12 mouse cellular contexts compared by ENCODE assay signal in genomic region chr6:86210017-86210408, GRCm38 (mm10). TPM values are rescaled to one million over a fixed set of nuclear protein-coding genes. Genes with fewer than 3 reads are reported as not detected.
DNase-seq lines count a peak whose midpoint lies in the region; ATAC-seq and TF ChIP-seq lines count a peak whose summit lies in the region.
"Had no signal": no experiment of that assay in that cellular context is flagged by ENCODE, and none has a peak within 500 bp of the region (broad histone marks: within the 10 kb centered on the region; RNA-seq: fewer than 3 reads in every experiment).

No protein-coding gene starts in this region.

- 23% methylated on average over 6 of the region's 6 CpGs for WGBS in kidney, postnatal 0 days
- 31% methylated on average over 6 of the region's 6 CpGs for WGBS in embryonic facial prominence, embryonic 14.5 days

- no peak for ATAC-seq in kidney, postnatal 0 days (replicated peaks; ENCODE audit: low FRiP score, low read depth)
- 0 out of 2 replicates have a peak, but pooled peaks have one; percentile 50 for ATAC-seq in embryonic facial prominence, embryonic 14.5 days (ENCODE audit: low read depth)
- peak; percentile 64 for ATAC-seq in megakaryocyte progenitor cell, adult 5-6 weeks (replicated peaks; ENCODE audit: poor library complexity)
- ATAC-seq: intestine, embryonic 16.5 days had no signal

- no peak for TF ChIP-seq CTCF in kidney, postnatal 0 days (IDR thresholded peaks at IDR 0.05; ENCODE audit: low read depth)
- no peak for TF ChIP-seq CTCF in cortical plate, adult 2 months (IDR thresholded peaks at IDR 0.05; ENCODE audit: extremely low read depth, insufficient read depth, low read length)

- H3K9ac ChIP-seq in kidney, postnatal 0 days (ENCODE audit: low read depth, low read length) = no peak overlapping the region
- no peak overlapping the region for H3K9ac ChIP-seq in embryonic facial prominence, embryonic 14.5 days (ENCODE audit: low read depth, low read length)

- no peak for TF ChIP-seq POLR2A in cortical plate, adult 2 months (IDR thresholded peaks at IDR 0.05; ENCODE audit: extremely low read depth, insufficient read depth, low read length)

- H3K27ac ChIP-seq in kidney, postnatal 0 days = no peak overlapping the region
- peak overlapping the region; percentile 24; the same call in 1 of the 2 replicates for H3K27ac ChIP-seq in cortical plate, adult 2 months (ENCODE audit: insufficient read depth, low read length)
- peak overlapping the region; percentile 34 for H3K27ac ChIP-seq in embryonic facial prominence, embryonic 14.5 days (replicated peaks; ENCODE audit: low read depth, low read length)

- H3K9me3 ChIP-seq in kidney, postnatal 0 days (replicated peaks; ENCODE audit: low read length) = no peaks in the 10 kb centered on the region
- H3K9me3 ChIP-seq in embryonic facial prominence, embryonic 14.5 days (ENCODE audit: control insufficient read depth, low read length) = no peaks in the 10 kb centered on the region
- H3K9me3 ChIP-seq: G1E had no signal

- peaks cover 12% of the 10 kb centered on the region for H3K4me1 ChIP-seq in kidney, postnatal 0 days (replicated peaks; ENCODE audit: insufficient read depth, low read length)
- peaks cover 7% of the 10 kb centered on the region for H3K4me1 ChIP-seq in cortical plate, adult 2 months (ENCODE audit: control insufficient read depth, insufficient read depth, low read length)
- H3K4me1 ChIP-seq in embryonic facial prominence, embryonic 14.5 days (ENCODE audit: control insufficient read depth, insufficient read depth, low read length) = peaks cover 14% of the 10 kb centered on the region

- no peaks in the 10 kb centered on the region for H3K27me3 ChIP-seq in kidney, postnatal 0 days (ENCODE audit: insufficient read depth, low read length)
- H3K27me3 ChIP-seq in embryonic facial prominence, embryonic 14.5 days (replicated peaks; ENCODE audit: control insufficient read depth, insufficient read depth, low read length) = no peaks in the 10 kb centered on the region

- H3K4me2 ChIP-seq in kidney, postnatal 0 days (ENCODE audit: low read length) = peak overlapping the region; percentile 48
- H3K4me2 ChIP-seq in embryonic facial prominence, embryonic 14.5 days (ENCODE audit: low read depth, low read length) = peak overlapping the region; percentile 45

- DNase-seq in kidney, postnatal 0 days (ENCODE audit: low spot score) = no peak
- DNase-seq in kidney, postnatal 36 days = no peak
- DNase-seq in embryonic facial prominence, embryonic 14.5 days (ENCODE audit: low spot score) = peak; percentile 29
- no peak for DNase-seq in embryo, embryonic 9.5 days (ENCODE audit: extremely low spot score)
- DNase-seq in kidney, postnatal 14 days = no peak
- DNase-seq in adrenal gland, adult (ENCODE audit: inconsistent age in 2 of 2, low spot score in 1 of 2) = no peak
- DNase-seq: adrenal gland, postnatal 10 days; cerebellum, postnatal 36 days had no signal

- H3K4me3 ChIP-seq in kidney, postnatal 0 days (replicated peaks; ENCODE audit: low read depth, low read length) = no peak overlapping the region
- no peak overlapping the region for H3K4me3 ChIP-seq in cortical plate, adult 2 months (ENCODE audit: insufficient read depth, low read length)
- 0 out of 2 replicates have a peak overlapping the region, but pooled peaks have one; percentile 10 for H3K4me3 ChIP-seq in embryonic facial prominence, embryonic 14.5 days (ENCODE audit: low read depth, low read length)

- H3K36me3 ChIP-seq in kidney, postnatal 0 days (ENCODE audit: insufficient read depth, low read length) = no peaks in the 10 kb centered on the region
- no peaks in the 10 kb centered on the region for H3K36me3 ChIP-seq in embryonic facial prominence, embryonic 14.5 days (ENCODE audit: control insufficient read depth, insufficient read depth, low read length)

RNA-seq across cellular contexts. Expression of gene Tgfa, which starts 15.0 kb away (rescaled TPM):
- 5.7 and 6.1 TPM in 2 replicates for polyA plus RNA-seq in kidney, postnatal 0 days (2015; fragmentation: Nextera tagmentation; extraction: Ambion mirVana)
- 14.0 and 18.6 TPM in 2 replicates for polyA plus RNA-seq in cortical plate, adult 2 months (2012; rRNA removed)
- 4.5 and 5.2 TPM in 2 replicates for polyA plus RNA-seq in embryonic facial prominence, embryonic 14.5 days (2014; fragmentation: Nextera tagmentation; extraction: Ambion mirVana)
- 0.52 and 0.71 TPM in 2 replicates for total RNA-seq in megakaryocyte progenitor cell, adult 5-6 weeks (2015)
- 0.20 TPM in 1 of 2 replicates, not detected in the other for total RNA-seq in megakaryocyte progenitor cell, adult 5-6 weeks (2017)
